Mouse (Mus musculus): ENCODE data around the gene Nptx1.

The Nptx1 gene

GRCm38 (mm10) chr11:119551468-119551867 is 3.9 kb upstream of the Nptx1 start:
- intact Hi-C loops (cut with DNase I), result no loop called here

- intact Hi-C loops (cut with DNase I), result no loop called here
Observed at GRCm38 (mm10) chr11:119550546-119551335, 3.2 kb upstream of the Nptx1 start.

- intact Hi-C loops (cut with DNase I), result loop anchor here (5.0 kb wide), 1 partner anchor 68 kb away; no protein-coding TSS in a partner anchor
Observed at GRCm38 (mm10) chr11:119549371-119549811, 1.8 kb upstream of the Nptx1 start.

GRCm38 (mm10) chr11:119548741-119549370 is 1.3 kb upstream of the Nptx1 start:
- intact Hi-C loops (cut with DNase I), result loop anchor here (5.0 kb wide), 1 partner anchor 68 kb away; no protein-coding TSS in a partner anchor

GRCm38 (mm10) chr11:119547951-119548591 is 518 bp upstream of the Nptx1 start:
- intact Hi-C loops (cut with DNase I), result loop anchor here (5.0 kb wide), 1 partner anchor 69 kb away; no protein-coding TSS in a partner anchor

GRCm38 (mm10) chr11:119546496-119547182 is 914 bp downstream of the Nptx1 start:
- intact Hi-C loops (cut with DNase I), result loop anchor here (5.0 kb wide), 1 partner anchor 71 kb away; no protein-coding TSS in a partner anchor

GRCm38 (mm10) chr11:119545741-119546495 is 1.6 kb downstream of the Nptx1 start:
- intact Hi-C loops (cut with DNase I), result loop anchor here (5.0 kb wide), 1 partner anchor 71 kb away; no protein-coding TSS in a partner anchor

GRCm38 (mm10) chr11:119545281-119545680 is 2.3 kb downstream of the Nptx1 start:
- intact Hi-C loops (cut with DNase I), result loop anchor here (5.0 kb wide), 1 partner anchor 72 kb away; no protein-coding TSS in a partner anchor

- intact Hi-C loops (cut with DNase I), result loop anchor here (5.0 kb wide), 1 partner anchor 73 kb away; no protein-coding TSS in a partner anchor
Observed at GRCm38 (mm10) chr11:119544518-119545105, 2.9 kb downstream of the Nptx1 start.

GRCm38 (mm10) chr11:119543816-119544517 is 3.6 kb downstream of the Nptx1 start:
- intact Hi-C loops (cut with DNase I), result no loop called here

- intact Hi-C loops (cut with DNase I), result no loop called here
Observed at GRCm38 (mm10) chr11:119542886-119543285, 4.7 kb downstream of the Nptx1 start.

- intact Hi-C loops (cut with DNase I), result no loop called here
Observed at GRCm38 (mm10) chr11:119542371-119542770, 5.2 kb downstream of the Nptx1 start.

- intact Hi-C loops (cut with DNase I), result no loop called here
Observed at GRCm38 (mm10) chr11:119541082-119541481, 6.5 kb downstream of the Nptx1 start.

- intact Hi-C loops (cut with DNase I), result no loop called here
Observed at GRCm38 (mm10) chr11:119540560-119540959, 7.0 kb downstream of the Nptx1 start.

- intact Hi-C loops (cut with DNase I), result no loop called here
Observed at GRCm38 (mm10) chr11:119539944-119540343, 7.6 kb downstream of the Nptx1 start.

GRCm38 (mm10) chr11:119533745-119534144 is 13.8 kb downstream of the Nptx1 start:
- intact Hi-C loops (cut with DNase I), result no loop called here

- intact Hi-C loops (cut with DNase I), result no loop called here
Observed at GRCm38 (mm10) chr11:119532460-119532859, 15.1 kb downstream of the Nptx1 start.

- intact Hi-C loops (cut with DNase I), result no loop called here
Observed at GRCm38 (mm10) chr11:119528930-119529329, 18.6 kb downstream of the Nptx1 start.
